Mouse (Mus musculus) MEL (cell line): Measurements from ENCODE around the gene Fuk. TPM values are rescaled to one million over a fixed set of nuclear protein-coding genes. Genes with fewer than 3 reads are reported as not detected.

Source experiments
- DNase-seq: peaks from one replicate; pipeline ENCODE4 v3.0.0; 2011; ENCODE audit warnings: low read depth, low spot score
- H3K27ac ChIP-seq: 2 replicates; pipeline ENCODE4 v1.5.1; 2012; ENCODE audit warnings: low read depth, mild to moderate bottlenecking, control low read depth, low read length, moderate library complexity; ENCODE audit not compliant: control insufficient read depth
- H3K27me3 ChIP-seq, 2 experiments: fragments of 150-350 bp in 1 of 2; sonication (generic) in 1 of 2; 2 replicates each; pipeline ENCODE4 v1.6.1; 2012; ENCODE audit warnings: low read length in 2 of 2, mild to moderate bottlenecking in 2 of 2, improper control_type of control experiment in 1 of 2, moderate library complexity in 1 of 2; ENCODE audit not compliant: insufficient read depth in 2 of 2, control insufficient read depth in 1 of 2
- H3K36me3 ChIP-seq, 2 experiments: 2 replicates each; pipeline ENCODE4 v1.6.1; 2012 to 2014; ENCODE audit warnings: low read length in 2 of 2, improper control_type of control experiment in 1 of 2, inconsistent platforms in 1 of 2, mild to moderate bottlenecking in 1 of 2; ENCODE audit not compliant: insufficient read depth in 2 of 2, control insufficient read depth in 1 of 2
- H3K4me1 ChIP-seq, 2 experiments: fragments of 150-350 bp in 1 of 2; sonication (generic) in 1 of 2; 2 replicates each; pipeline ENCODE4 v1.6.1; 2012; ENCODE audit warnings: low read length in 2 of 2, improper control_type of control experiment in 1 of 2, mild to moderate bottlenecking in 1 of 2; ENCODE audit not compliant: insufficient read depth in 2 of 2, control insufficient read depth in 1 of 2
- H3K4me3 ChIP-seq, 2 experiments: fragments of 150-350 bp in 1 of 2; sonication (generic) in 1 of 2; 2 replicates each; pipeline ENCODE4 v1.5.1; 2012; ENCODE audit warnings: low read depth in 2 of 2, low read length in 2 of 2, mild to moderate bottlenecking in 2 of 2, moderate library complexity in 2 of 2, control low read depth in 1 of 2, improper control_type of control experiment in 1 of 2; ENCODE audit not compliant: control insufficient read depth in 1 of 2, insufficient read depth in 1 of 2
- H3K79me2 ChIP-seq: 2 replicates; pipeline ENCODE4 v1.6.1; 2012; ENCODE audit warnings: mild to moderate bottlenecking, low read length, moderate library complexity; ENCODE audit not compliant: control insufficient read depth, poor library complexity, insufficient read depth
- H3K9ac ChIP-seq: 2 replicates; pipeline ENCODE4 v1.6.1; 2012; ENCODE audit warnings: low read depth, mild to moderate bottlenecking, control low read depth, low read length, moderate library complexity; ENCODE audit not compliant: control insufficient read depth, poor library complexity, severe bottlenecking
- H3K9me3 ChIP-seq: fragments of 150-350 bp; sonication (generic); replicated peaks from 2 replicates; pipeline ENCODE4 v1.6.1; 2012; ENCODE audit warnings: mild to moderate bottlenecking, low read length, improper control_type of control experiment, moderate library complexity; ENCODE audit not compliant: insufficient read depth
- CHD2 ChIP-seq: IDR thresholded peaks from 2 replicates; pipeline ENCODE4 v1.6.1; 2011; ENCODE audit warnings: low read length, improper control_type of control experiment
- CTCF ChIP-seq, 3 experiments: IDR thresholded peaks in 2 of 3; conservative IDR thresholded peaks in 1 of 3; 2 replicates each; pipeline ENCODE4 v1.5.1; 2011 to 2012; ENCODE audit warnings: low read length in 3 of 3, low read depth in 2 of 3, mild to moderate bottlenecking in 2 of 3, improper control_type of control experiment in 1 of 3, inconsistent platforms in 1 of 3, mixed read lengths in 1 of 3, moderate library complexity in 1 of 3; ENCODE audit not compliant: control insufficient read depth in 1 of 3, insufficient read depth in 1 of 3, poor library complexity in 1 of 3, severe bottlenecking in 1 of 3
- E2F4 ChIP-seq: IDR thresholded peaks from 2 replicates; pipeline ENCODE4 v1.6.1; 2011; ENCODE audit warnings: low read depth, low read length, improper control_type of control experiment, borderline replicate concordance
- ELF1 ChIP-seq: IDR thresholded peaks from 2 replicates; pipeline ENCODE4 v1.6.1; 2014; ENCODE audit warnings: low read depth, mild to moderate bottlenecking, inconsistent platforms, low read length, improper control_type of control experiment, moderate library complexity
- ETS1 ChIP-seq: IDR thresholded peaks from 2 replicates; pipeline ENCODE4 v1.6.1; 2012; ENCODE audit warnings: low read depth, mild to moderate bottlenecking, inconsistent platforms, low read length, improper control_type of control experiment, moderate library complexity
- KAT2A ChIP-seq: conservative IDR thresholded peaks from 2 replicates; pipeline ENCODE4 v1.6.1; 2012; ENCODE audit warnings: low read depth, low read length, improper control_type of control experiment, inconsistent platforms
- MEF2A ChIP-seq: IDR thresholded peaks from 2 replicates; pipeline ENCODE4 v1.6.1; 2014; ENCODE audit warnings: low read depth, mild to moderate bottlenecking, inconsistent platforms, low read length, improper control_type of control experiment; ENCODE audit not compliant: poor library complexity, insufficient replicate concordance, severe bottlenecking; ENCODE audit errors: extremely low read depth
- MYB ChIP-seq: IDR thresholded peaks from 2 replicates; pipeline ENCODE4 v1.6.1; 2011; ENCODE audit warnings: mild to moderate bottlenecking, low read depth, low read length, improper control_type of control experiment
- NRF1 ChIP-seq: IDR thresholded peaks from 2 replicates; pipeline ENCODE4 v1.6.1; 2014; ENCODE audit warnings: low read depth, mild to moderate bottlenecking, inconsistent platforms, low read length, improper control_type of control experiment, moderate library complexity; ENCODE audit not compliant: poor library complexity, insufficient read depth, severe bottlenecking
- POLR2AphosphoS2 ChIP-seq: IDR thresholded peaks from 2 replicates; pipeline ENCODE4 v1.6.1; 2011; ENCODE audit warnings: low read length, improper control_type of control experiment
- POLR2AphosphoS5 ChIP-seq: IDR thresholded peaks from 2 replicates; pipeline ENCODE4 v1.6.1; 2012; ENCODE audit warnings: low read depth, borderline replicate concordance, mild to moderate bottlenecking, inconsistent platforms, low read length, moderate library complexity, mixed read lengths
- SMC3 ChIP-seq: IDR thresholded peaks from 2 replicates; pipeline ENCODE4 v1.6.1; 2011; ENCODE audit warnings: low read depth, low read length, improper control_type of control experiment
- UBTF ChIP-seq: IDR thresholded peaks from 2 replicates; pipeline ENCODE4 v1.6.1; 2012; ENCODE audit warnings: low read depth, mild to moderate bottlenecking, inconsistent platforms, low read length, improper control_type of control experiment, moderate library complexity, borderline replicate concordance; ENCODE audit not compliant: insufficient read depth
- USF1 ChIP-seq: IDR thresholded peaks from 2 replicates; pipeline ENCODE4 v1.6.1; 2014; ENCODE audit warnings: low read depth, mild to moderate bottlenecking, inconsistent platforms, low read length, improper control_type of control experiment, moderate library complexity
- USF2 ChIP-seq, 2 experiments: IDR thresholded peaks; 2 replicates each; pipeline ENCODE4 v1.6.1; 2011 to 2012; ENCODE audit warnings: improper control_type of control experiment in 2 of 2, low read length in 2 of 2, borderline replicate concordance in 1 of 2, inconsistent platforms in 1 of 2, low read depth in 1 of 2, mild to moderate bottlenecking in 1 of 2; ENCODE audit not compliant: insufficient read depth in 1 of 2
- ZC3H11A ChIP-seq: IDR thresholded peaks from 2 replicates; pipeline ENCODE4 v1.6.1; 2012; ENCODE audit warnings: low read depth, mild to moderate bottlenecking, inconsistent platforms, low read length, improper control_type of control experiment
- polyA plus RNA-seq, 2 experiments: library from polyadenylated mRNA; stranded (reverse) in 1 of 2; unstranded in 1 of 2; fragments of >175 nt in 1 of 2; fragments of >200 nt in 1 of 2; gene quantifications; 2 replicates each; pipeline versions ENCODE4 v1.2.1 to v1.2.4; 2012; ENCODE audit warnings: low replicate concordance in 2 of 2, low read depth in 1 of 2; ENCODE audit not compliant: insufficient read length in 2 of 2, insufficient read depth in 1 of 2, missing spikeins in 1 of 2
- total RNA-seq: library from RNA; depleted of rRNA; stranded (reverse); fragments of 300-350 nt; gene quantifications from 2 replicates; pipeline ENCODE4 v1.2.3, GENCODE M21; 2012

Fuk gene
- total and polyA plus RNA-seq, 3 experiments = 9.1 to 10.6 TPM; not detected in 1

DNA sequence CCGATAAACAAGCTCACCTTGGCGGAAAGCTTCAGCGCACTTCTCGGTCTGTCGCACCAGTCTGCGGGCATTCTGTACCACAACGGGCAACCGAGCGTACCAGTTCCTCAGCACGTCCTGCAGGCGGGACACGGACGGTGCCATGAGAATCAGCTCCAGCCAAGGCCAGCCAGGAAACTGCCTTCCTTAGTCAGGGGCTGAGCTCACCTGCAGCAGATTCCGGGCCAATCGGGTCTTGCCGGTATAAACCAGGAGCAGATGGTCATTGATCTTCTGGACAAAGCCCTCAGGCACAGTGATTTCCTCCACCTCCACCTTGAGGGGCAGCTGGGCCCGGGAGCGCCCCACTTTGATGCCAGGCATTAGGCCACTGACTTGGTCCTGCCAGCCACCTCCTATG is 18.5 kb downstream of the Fuk start:
- no peaks in the 10 kb centered on the region for H3K79me2 ChIP-seq
- peaks cover 0 to 4% of the 10 kb centered on the region in 2 experiments; a peak in 1 of 4 replicates for H3K36me3 ChIP-seq
- no peak overlapping the region for H3K4me3 ChIP-seq
- no peak overlapping the region for H3K9ac ChIP-seq
- H3K9me3 ChIP-seq = no peaks in the 10 kb centered on the region
- no peak for DNase-seq
- TF ChIP-seq UBTF (no peak), ETS1 (no peak), ZC3H11A (no peak), POLR2AphosphoS5 (no peak), CTCF (IDR thresholded peaks at IDR 0.05 in 2 of 3, conservative IDR thresholded peaks at IDR 0.05 in 1 of 3; ENCODE audit: control insufficient read depth in 1 of 3, insufficient read depth in 1 of 3, low read depth in 2 of 3, low read length in 3 of 3, poor library complexity in 1 of 3, severe bottlenecking in 1 of 3) (no peak), USF1 (no peak), USF2 (IDR thresholded peaks at IDR 0.05; ENCODE audit: borderline replicate concordance in 1 of 2, insufficient read depth in 1 of 2, low read depth in 1 of 2, low read length in 2 of 2) (no peak), NRF1 (no peak), MYB (no peak), E2F4 (no peak), MEF2A (no peak)
- TF ChIP-seq, all 39 proteins: peak for 0
- Histone ChIP-seq H3K27ac (no peak overlapping the region), H3K4me1 (no peaks in the 10 kb centered on the region), H3K27me3 (no peaks in the 10 kb centered on the region)

- no peaks in the 10 kb centered on the region for H3K27me3 ChIP-seq
- no peak overlapping the region for H3K4me3 ChIP-seq
- H3K27ac ChIP-seq = no peak overlapping the region
- DNase-seq = no peak
- peaks cover 5 to 11% of the 10 kb centered on the region in 2 experiments for H3K4me1 ChIP-seq
- peaks cover 6 to 16% of the 10 kb centered on the region in 2 experiments; a peak in 3 of 4 replicates for H3K36me3 ChIP-seq
- no peaks in the 10 kb centered on the region for H3K9me3 ChIP-seq
- no peaks in the 10 kb centered on the region for H3K79me2 ChIP-seq
- no peak overlapping the region for H3K9ac ChIP-seq
- TF ChIP-seq POLR2AphosphoS5 (no peak), USF1 (no peak), SMC3 (no peak), MYB (no peak), POLR2AphosphoS2 (no peak), ELF1 (no peak), KAT2A (no peak), CHD2 (no peak)
These were observed 20.5 kb downstream of the Fuk start for GRCm38 (mm10) chr8:110881741-110882310.
